Mouse (Mus musculus) G1E (cell line): ENCODE results near the gene Rnf39. TPM values are rescaled to one million over a fixed set of nuclear protein-coding genes. Genes with fewer than 3 reads are reported as not detected.
A peak's percentile ranks its signal among the peaks of the same experiment; 100 is the strongest.

ENCODE experiments used
- ATAC-seq: 2 replicates; pipeline ENCODE4 v1.8.0; 2016; ENCODE audit warnings: mild to moderate bottlenecking; ENCODE audit not compliant: insufficient number of reproducible peaks, poor library complexity, low FRiP score, severe bottlenecking; ENCODE audit errors: extremely low read depth
- DNase-seq: peaks from one replicate; pipeline ENCODE4 v3.0.0; 2012; ENCODE audit warnings: low spot score
- H3K27me3 ChIP-seq: 2 replicates; pipeline ENCODE4 v1.6.1; 2012; ENCODE audit warnings: mild to moderate bottlenecking, low read length, inconsistent platforms; ENCODE audit not compliant: insufficient read depth
- H3K36me3 ChIP-seq: replicated peaks from 2 replicates; pipeline ENCODE3; 2012; ENCODE audit warnings: mild to moderate bottlenecking, inconsistent platforms
- H3K4me1 ChIP-seq: 2 replicates; pipeline ENCODE4 v1.6.1; 2012; ENCODE audit warnings: low read depth, low read length, inconsistent platforms, mixed read lengths; ENCODE audit not compliant: insufficient read depth
- H3K4me3 ChIP-seq: 2 replicates; pipeline ENCODE4 v1.5.1; 2012; ENCODE audit warnings: low read depth, mild to moderate bottlenecking, inconsistent platforms, low read length, moderate library complexity, mixed read lengths
- H3K9me3 ChIP-seq: replicated peaks from 2 replicates; pipeline ENCODE4 v1.6.1; 2012; ENCODE audit warnings: inconsistent platforms
- CTCF ChIP-seq: IDR thresholded peaks from 2 replicates; pipeline ENCODE4 v1.5.1; 2012; ENCODE audit warnings: low read depth, low read length, inconsistent platforms, mixed read lengths
- GATA1 ChIP-seq: IDR thresholded peaks from 2 replicates; pipeline ENCODE4 v1.6.1; 2012; ENCODE audit warnings: borderline replicate concordance, low read length, inconsistent platforms, mixed read lengths
- GATA2 ChIP-seq: IDR thresholded peaks from 2 replicates; pipeline ENCODE4 v1.6.1; 2012; ENCODE audit warnings: low read depth, low read length, inconsistent platforms, borderline replicate concordance
- POLR2AphosphoS5 ChIP-seq: IDR thresholded peaks from 2 replicates; pipeline ENCODE4 v1.6.1; 2012; ENCODE audit warnings: low read depth, low read length, inconsistent platforms; ENCODE audit not compliant: insufficient replicate concordance
- TAL1 ChIP-seq: conservative IDR thresholded peaks from 2 replicates; pipeline ENCODE4 v1.6.1; 2012; ENCODE audit warnings: low read depth, low read length, inconsistent platforms, mixed read lengths
- polyA plus RNA-seq: library from polyadenylated mRNA; stranded (reverse); fragments of >175 nt; gene quantifications from 2 replicates; pipeline ENCODE4 v1.2.3, GENCODE M21; 2012
- total RNA-seq, 2 experiments: library from RNA; stranded (forward) in 1 of 2; stranded (reverse) in 1 of 2; fragments of 200-1000 nt in 1 of 2; fragments of >200 nt in 1 of 2; fragmentation: Nextera tagmentation in 1 of 2; gene quantifications; 2 replicates each; pipeline ENCODE4 v1.2.3; 2014 to 2017

The Rnf39 gene
- total and polyA plus RNA-seq, 3 experiments, result not detected

- ATAC-seq (no peak), DNase-seq (no peak)
- H3K4me3 ChIP-seq, result no peak overlapping the region
- peaks cover 12% of the 10 kb centered on the region for H3K4me1 ChIP-seq
- H3K36me3 ChIP-seq, result peaks cover 40% of the 10 kb centered on the region
- H3K27me3 ChIP-seq, result no peaks in the 10 kb centered on the region; the same call in 1 of the 2 replicates
- H3K9me3 ChIP-seq, result peaks cover 7% of the 10 kb centered on the region
- no peak for TF ChIP-seq GATA1
- no peak for TF ChIP-seq POLR2AphosphoS5
- TF ChIP-seq GATA2, result no peak
- TF ChIP-seq CTCF, result no peak
- TF ChIP-seq TAL1, result no peak
Measured at GRCm38 (mm10) chr17:36948286-36948685, 5.6 kb downstream of the Rnf39 start.

GRCm38 (mm10) chr17:36949265-36949664 lies 6.5 kb downstream of the Rnf39 start:
- TF ChIP-seq GATA1 (no peak), TAL1 (no peak), CTCF (no peak), POLR2AphosphoS5 (no peak), GATA2 (no peak)
- DNase-seq, result no peak
- no peaks in the 10 kb centered on the region; the same call in 1 of the 2 replicates for H3K27me3 ChIP-seq
- H3K9me3 ChIP-seq, result peaks cover 7% of the 10 kb centered on the region
- H3K4me1 ChIP-seq, result peaks cover 12% of the 10 kb centered on the region
- no peak overlapping the region for H3K4me3 ChIP-seq
- H3K36me3 ChIP-seq, result peaks cover 45% of the 10 kb centered on the region
- no peak for ATAC-seq

- H3K4me1 ChIP-seq, result peaks cover 12% of the 10 kb centered on the region
- ATAC-seq (peak; percentile 99), DNase-seq (peak; percentile 75)
- no peak for TF ChIP-seq CTCF
- no peak for TF ChIP-seq POLR2AphosphoS5
- TF ChIP-seq GATA2, result no peak
- no peak for TF ChIP-seq GATA1
- TF ChIP-seq TAL1, result no peak
- H3K36me3 ChIP-seq, result peaks cover 56% of the 10 kb centered on the region
- peaks cover 7% of the 10 kb centered on the region for H3K9me3 ChIP-seq
- H3K4me3 ChIP-seq, result peak within 1 kb of the TSS; percentile 77
- no peaks in the 10 kb centered on the region; the same call in 1 of the 2 replicates for H3K27me3 ChIP-seq
Measured at GRCm38 (mm10) chr17:36950981-36951947, 8.5 kb downstream of the Rnf39 start, which contains the start of gene Ppp1r11. Gene Ppp1r11 (minus strand): TSS chr17:36951741.

GRCm38 (mm10) chr17:36952631-36953030 lies 9.9 kb downstream of the Rnf39 start:
- no peak for ATAC-seq
- TF ChIP-seq TAL1, result no peak
- no peak for TF ChIP-seq POLR2AphosphoS5
- no peak for TF ChIP-seq CTCF
- TF ChIP-seq GATA1, result no peak
- no peak for DNase-seq
- Histone ChIP-seq H3K9me3 (no peaks in the 10 kb centered on the region), H3K36me3 (peaks cover 56% of the 10 kb centered on the region), H3K4me3 (no peak overlapping the region), H3K4me1 (peaks cover 19% of the 10 kb centered on the region), H3K27me3 (no peaks in the 10 kb centered on the region)

GRCm38 (mm10) chr17:36953062-36953461 lies 10.3 kb downstream of the Rnf39 start:
- TF ChIP-seq CTCF (no peak), POLR2AphosphoS5 (no peak)
- Histone ChIP-seq H3K9me3 (no peaks in the 10 kb centered on the region), H3K36me3 (peaks cover 52% of the 10 kb centered on the region), H3K4me3 (no peak overlapping the region), H3K4me1 (peaks cover 22% of the 10 kb centered on the region), H3K27me3 (no peaks in the 10 kb centered on the region)
- DNase-seq (no peak), ATAC-seq (no peak)

GRCm38 (mm10) chr17:36957999-36958743 lies 15.5 kb downstream of the Rnf39 start, which contains the start of the genes Znrd1 and Znrd1as:
Gene Znrd1 (minus strand): TSS chr17:36958559.
Gene Znrd1as (plus strand): TSS chr17:36958592.
- peaks cover 28% of the 10 kb centered on the region for H3K4me1 ChIP-seq
- ATAC-seq (peak; percentile 97), DNase-seq (peak; percentile 71)
- H3K4me3 ChIP-seq, result peak within 1 kb of the TSS; percentile 77
- peaks cover 30% of the 10 kb centered on the region for H3K36me3 ChIP-seq
- H3K27me3 ChIP-seq, result no peaks in the 10 kb centered on the region
- TF ChIP-seq TAL1 (no peak), GATA2 (no peak), POLR2AphosphoS5 (no peak), CTCF (no peak), GATA1 (no peak)
- no peaks in the 10 kb centered on the region for H3K9me3 ChIP-seq
